Mouse (Mus musculus) heart, embryonic 10.5 days (tissue): Measurements from ENCODE around the gene Rrp8. TPM values are rescaled to one million over a fixed set of nuclear protein-coding genes. Genes with fewer than 3 reads are reported as not detected.
"Not testable (repeated sequence)": the region's sequence is repeated elsewhere in the genome, so short reads cannot be mapped to it uniquely, and the experiment has no call there.

Experiments used
- DNase-seq: peaks from one replicate; pipeline ENCODE4 v3.0.0-alpha.2; 2017; ENCODE audit warnings: low spot score
- H3K27ac ChIP-seq: fragments of 300-500 bp; sonication (generic); 2 replicates; pipeline ENCODE4 v1.5.1; 2016; ENCODE audit warnings: mild to moderate bottlenecking
- H3K27me3 ChIP-seq: fragments of 300-500 bp; sonication (generic); 2 replicates; pipeline ENCODE4 v1.6.1; 2016; ENCODE audit warnings: mild to moderate bottlenecking; ENCODE audit not compliant: poor library complexity, insufficient read depth, severe bottlenecking
- H3K36me3 ChIP-seq: fragments of 300-500 bp; sonication (generic); 2 replicates; pipeline ENCODE4 v1.6.1; 2016; ENCODE audit warnings: mild to moderate bottlenecking, moderate library complexity
- H3K4me1 ChIP-seq: fragments of 300-500 bp; sonication (generic); 2 replicates; pipeline ENCODE4 v1.6.1; 2016; ENCODE audit warnings: mild to moderate bottlenecking
- H3K4me3 ChIP-seq: fragments of 300-500 bp; sonication (generic); 2 replicates; pipeline ENCODE4 v1.5.1; 2016; ENCODE audit warnings: mild to moderate bottlenecking, moderate library complexity
- H3K9me3 ChIP-seq: fragments of 300-500 bp; sonication (generic); 2 replicates; pipeline ENCODE4 v1.6.1; 2016; ENCODE audit warnings: mild to moderate bottlenecking, moderate library complexity
- WGBS: fragments of 180-500 bp; shearing (Covaris S2); methylation state at CpG from one replicate; pipeline ENCODE4 v1.1.7; 2016; 5-methylcytosine and 5-hydroxymethylcytosine counted together
- polyA plus RNA-seq: library from polyadenylated mRNA; unstranded; fragments of >200 nt; fragmentation: Nextera tagmentation; extraction: Ambion mirVana; gene quantifications from 2 replicates; pipeline ENCODE4 v1.2.1, GENCODE M21; 2016

Gene Rrp8
- polyA plus RNA-seq, 1 experiment from 2014 or later, result 40.6 TPM

GRCm38 (mm10) chr7:105741978-105742377, 4.8 kb upstream of the Rrp8 start:
- Histone ChIP-seq H3K9me3 (no peaks in the 10 kb centered on the region), H3K4me3 (no peak overlapping the region), H3K36me3 (peaks cover 46% of the 10 kb centered on the region), H3K4me1 (peaks cover 33% of the 10 kb centered on the region), H3K27ac (no peak overlapping the region), H3K27me3 (no peaks in the 10 kb centered on the region)
- DNase-seq, result peak; percentile 52
- 89% methylated on average over 9 of the region's 9 CpGs for WGBS

GRCm38 (mm10) chr7:105740851-105741250, 3.7 kb upstream of the Rrp8 start:
- H3K27ac ChIP-seq, result no peak overlapping the region
- H3K27me3 ChIP-seq, result no peaks in the 10 kb centered on the region
- peaks cover 39% of the 10 kb centered on the region for H3K36me3 ChIP-seq
- peaks cover 33% of the 10 kb centered on the region for H3K4me1 ChIP-seq
- no peak overlapping the region for H3K4me3 ChIP-seq
- peak; percentile 59 for DNase-seq
- H3K9me3 ChIP-seq, result no peaks in the 10 kb centered on the region
- 87% methylated on average over 6 of the region's 6 CpGs for WGBS

- peaks cover 39% of the 10 kb centered on the region for H3K36me3 ChIP-seq
- no peak for DNase-seq
- peak overlapping the region; percentile 98 for H3K27ac ChIP-seq
- peaks cover 33% of the 10 kb centered on the region for H3K4me1 ChIP-seq
- H3K27me3 ChIP-seq, result no peaks in the 10 kb centered on the region
- 91% methylated on average over 13 of the region's 13 CpGs for WGBS
- no peaks in the 10 kb centered on the region for H3K9me3 ChIP-seq
- H3K4me3 ChIP-seq, result no peak overlapping the region
Measured at GRCm38 (mm10) chr7:105740089-105740795, 3.1 kb upstream of the Rrp8 start.

DNA sequence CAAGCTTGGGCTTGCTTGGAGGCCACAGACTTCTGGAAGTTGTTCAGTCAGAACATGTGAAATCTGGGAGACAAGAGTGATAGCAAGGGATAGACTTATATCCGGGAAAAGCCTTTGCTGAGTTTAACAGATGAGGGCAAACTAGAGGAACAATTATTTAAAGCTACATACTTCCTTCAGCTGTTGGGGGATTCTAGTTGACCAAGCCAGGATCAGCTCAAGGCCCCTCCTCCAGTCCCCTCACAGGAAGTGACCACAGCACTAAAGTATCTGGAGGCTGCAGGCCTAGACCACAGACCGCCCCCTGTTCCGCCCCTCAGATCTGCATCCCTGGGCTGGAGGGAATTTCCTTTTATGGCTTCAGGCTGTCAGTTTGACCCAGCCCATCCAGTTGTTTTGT, 1.8 kb upstream of the Rrp8 start:
- 9% methylated on average over 3 of the region's 3 CpGs for WGBS
- DNase-seq, result peak; percentile 95
- H3K9me3 ChIP-seq, result no peaks in the 10 kb centered on the region
- no peaks in the 10 kb centered on the region for H3K27me3 ChIP-seq
- H3K4me1 ChIP-seq, result peaks cover 28% of the 10 kb centered on the region
- peaks cover 49% of the 10 kb centered on the region for H3K36me3 ChIP-seq
- H3K4me3 ChIP-seq, result peak overlapping the region; percentile 92
- peak overlapping the region; percentile 98 for H3K27ac ChIP-seq

DNA sequence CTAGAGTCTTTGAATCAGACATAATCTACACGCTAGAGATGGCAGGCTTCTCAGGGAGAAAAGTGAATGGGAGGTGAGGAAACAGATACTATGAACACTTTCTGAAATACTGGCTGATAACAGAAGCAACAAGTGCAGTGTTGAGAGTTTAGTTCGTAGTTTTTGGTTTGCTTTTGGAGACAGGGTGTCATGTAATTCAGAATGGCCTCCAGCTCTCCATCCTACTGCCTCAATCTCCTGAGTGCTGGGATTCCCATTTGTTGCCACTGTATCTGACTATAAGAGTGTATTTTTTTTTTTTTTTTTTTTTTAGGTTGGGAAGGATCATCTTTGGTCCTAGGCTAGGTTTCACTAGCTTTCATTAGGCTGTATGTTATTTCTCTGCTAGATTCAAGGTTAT, 1.1 kb upstream of the Rrp8 start:
- no peaks in the 10 kb centered on the region for H3K9me3 ChIP-seq
- peaks cover 54% of the 10 kb centered on the region for H3K36me3 ChIP-seq
- H3K27ac ChIP-seq, result peak overlapping the region; percentile 98
- DNase-seq, result peak; percentile 30
- peak overlapping the region; percentile 92 for H3K4me3 ChIP-seq
- H3K4me1 ChIP-seq, result peaks cover 27% of the 10 kb centered on the region
- 50% methylated on average over 2 of the region's 2 CpGs for WGBS
- H3K27me3 ChIP-seq, result no peaks in the 10 kb centered on the region

GRCm38 (mm10) chr7:105737648-105738047, 463 bp upstream of the Rrp8 start:
- Histone ChIP-seq H3K27ac (peak overlapping the region; percentile 98), H3K9me3 (no peaks in the 10 kb centered on the region), H3K36me3 (peaks cover 54% of the 10 kb centered on the region), H3K4me1 (peaks cover 23% of the 10 kb centered on the region), H3K27me3 (no peaks in the 10 kb centered on the region), H3K4me3 (peak overlapping the region; percentile 92)
- DNase-seq, result peak; percentile 66
- 22% methylated on average over 3 of the region's 3 CpGs for WGBS

DNA sequence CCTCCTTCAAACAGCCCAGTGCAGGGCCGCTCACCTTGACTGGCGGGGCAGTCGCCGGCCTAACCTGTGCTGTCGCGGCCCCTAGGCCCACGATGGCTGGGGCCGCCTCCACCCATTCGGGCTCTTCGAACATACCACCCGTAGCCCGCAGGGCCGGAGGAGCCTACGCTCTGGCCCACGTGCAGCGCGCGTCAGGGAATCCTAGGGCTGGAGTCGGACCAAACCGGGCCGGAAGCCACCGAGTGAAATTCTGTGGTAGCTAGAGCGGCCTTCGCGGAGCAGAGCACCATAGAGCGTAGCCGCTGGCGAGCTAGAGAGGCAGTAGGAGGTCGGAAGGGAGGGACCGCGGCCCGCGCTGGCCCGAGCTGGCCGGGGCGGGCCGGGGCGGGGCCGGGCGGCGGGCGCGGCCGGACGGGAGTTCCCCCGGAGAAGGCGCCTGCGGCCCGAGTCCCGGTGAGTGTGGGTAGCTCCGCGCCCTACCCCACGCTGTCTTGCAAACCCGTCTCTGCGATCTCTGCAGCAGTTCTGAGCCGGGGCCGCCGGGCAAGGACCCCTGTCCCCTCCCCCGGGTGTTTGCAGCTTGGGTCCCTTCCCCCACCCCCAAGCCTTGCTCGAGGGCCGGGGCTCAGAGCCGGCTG, 802 bp downstream of the Rrp8 start, which contains the start of gene Ilk:
TSS of gene Ilk (plus strand) at position 329 of the 638 bp plus-strand sequence.
- WGBS, result under 1% methylated on average over 61 of the region's 62 CpGs
- H3K27ac ChIP-seq, result peak within 1 kb of the TSS; percentile 98
- DNase-seq, result peak; percentile 96
- peaks cover 23% of the 10 kb centered on the region for H3K4me1 ChIP-seq
- no peaks in the 10 kb centered on the region for H3K9me3 ChIP-seq
- peak within 1 kb of the TSS; percentile 92 for H3K4me3 ChIP-seq
- H3K36me3 ChIP-seq, result peaks cover 54% of the 10 kb centered on the region
- no peaks in the 10 kb centered on the region for H3K27me3 ChIP-seq

DNA sequence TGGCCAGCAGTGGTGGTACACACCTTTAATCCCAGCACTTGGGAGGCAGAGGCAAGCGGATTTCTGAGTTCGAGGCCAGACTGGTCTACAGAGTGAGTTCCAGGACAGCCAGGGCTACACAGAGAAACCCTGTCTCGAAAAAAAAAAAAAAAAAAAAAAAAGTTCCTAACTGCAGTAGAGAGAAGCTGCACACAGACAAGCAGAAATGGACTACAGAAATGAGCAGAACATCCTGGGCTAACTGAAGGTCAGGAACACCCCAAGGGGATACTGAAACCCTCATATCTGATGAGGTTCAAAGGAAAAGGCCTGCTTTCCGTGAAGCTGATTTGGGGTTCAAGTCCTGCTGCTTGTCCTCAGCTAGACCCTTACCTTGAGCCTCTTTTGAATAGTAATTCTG, 1.7 kb downstream of the Rrp8 start:
- H3K27me3 ChIP-seq, result not testable (repeated sequence)

GRCm38 (mm10) chr7:105734826-105735225, 2.4 kb downstream of the Rrp8 start:
- 87% methylated on average over 8 of the region's 8 CpGs for WGBS
- Histone ChIP-seq H3K9me3 (no peaks in the 10 kb centered on the region), H3K36me3 (peaks cover 53% of the 10 kb centered on the region), H3K4me3 (peak overlapping the region; percentile 92; the same call in 1 of the 2 replicates), H3K27me3 (no peaks in the 10 kb centered on the region), H3K27ac (no peak overlapping the region), H3K4me1 (peaks cover 20% of the 10 kb centered on the region)
- DNase-seq, result no peak

More for the DNA sequence above, 1.7 kb downstream of the Rrp8 start:
- Histone ChIP-seq H3K4me3 (peak overlapping the region; percentile 92), H3K27ac (peak overlapping the region; percentile 98), H3K36me3 (peaks cover 54% of the 10 kb centered on the region), H3K4me1 (peaks cover 23% of the 10 kb centered on the region)
- 40% methylated on average over 4 of the region's 4 CpGs for WGBS
- not testable (repeated sequence) for H3K9me3 ChIP-seq, DNase-seq

DNA sequence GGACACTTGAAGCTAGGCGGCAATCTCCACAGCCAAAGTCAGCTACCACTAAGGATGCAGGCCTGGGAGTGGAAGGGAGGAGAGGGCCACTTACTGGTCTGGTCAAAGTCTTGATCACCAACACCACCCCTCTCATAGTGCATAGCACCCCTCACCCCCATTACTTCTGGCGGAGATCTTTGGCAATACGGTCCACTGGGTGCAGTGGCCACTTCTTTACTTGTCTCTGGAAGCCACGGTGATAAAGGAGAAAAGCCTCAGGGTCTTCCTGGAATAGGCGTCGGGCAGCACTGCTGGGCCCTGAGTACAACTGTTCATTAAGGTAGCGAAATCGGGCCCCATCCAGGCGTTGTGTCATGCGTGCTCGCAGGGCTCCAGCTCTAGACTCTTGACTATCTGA, 3.3 kb downstream of the Rrp8 start:
- Histone ChIP-seq H3K27ac (no peak overlapping the region), H3K36me3 (peaks cover 58% of the 10 kb centered on the region), H3K9me3 (no peaks in the 10 kb centered on the region), H3K27me3 (no peaks in the 10 kb centered on the region), H3K4me3 (no peak overlapping the region), H3K4me1 (peaks cover 10% of the 10 kb centered on the region)
- WGBS, result 95% methylated on average over 11 of the region's 11 CpGs
- DNase-seq, result no peak

DNA sequence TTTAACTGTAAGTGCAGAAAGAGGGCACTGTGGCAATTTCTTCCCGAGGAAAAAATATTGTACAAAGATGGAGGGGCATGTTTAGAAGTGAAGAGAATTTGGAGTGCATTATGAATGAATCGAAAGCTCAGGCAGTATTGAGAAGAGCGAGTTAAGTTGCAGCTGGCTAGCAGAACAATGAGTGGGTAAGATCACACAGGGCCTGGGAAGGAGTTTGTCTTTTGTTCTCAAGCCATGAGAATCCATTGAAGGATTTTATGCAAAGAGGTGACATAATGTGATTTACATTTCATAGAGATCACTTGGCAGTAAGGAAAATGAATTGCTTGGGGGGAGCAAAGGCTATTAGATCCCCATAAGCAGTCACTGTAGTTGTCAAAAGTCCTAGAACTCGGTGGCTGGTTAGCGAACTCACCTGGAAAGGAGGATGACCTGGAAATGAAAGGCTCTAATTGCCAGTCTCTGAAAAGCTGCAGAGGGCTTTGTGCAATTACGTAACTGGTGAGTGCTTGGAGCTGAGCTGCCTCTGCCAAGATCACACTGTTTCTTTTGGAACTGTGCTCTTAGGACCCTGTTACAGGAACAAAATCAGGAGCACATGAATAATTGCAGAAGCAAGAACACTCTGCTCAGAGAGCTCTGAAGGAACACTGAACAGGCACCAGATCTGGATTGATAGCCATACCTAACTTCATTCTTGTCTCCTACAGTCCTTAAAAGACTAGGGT, 8.3 kb downstream of the Rrp8 start:
- no peak overlapping the region for H3K4me3 ChIP-seq
- 94% methylated on average over 6 of the region's 6 CpGs for WGBS
- H3K36me3 ChIP-seq, result peaks cover 47% of the 10 kb centered on the region
- H3K9me3 ChIP-seq, result no peaks in the 10 kb centered on the region
- H3K27me3 ChIP-seq, result no peaks in the 10 kb centered on the region
- DNase-seq, result no peak
- no peak overlapping the region for H3K27ac ChIP-seq
- no peaks in the 10 kb centered on the region for H3K4me1 ChIP-seq

DNA sequence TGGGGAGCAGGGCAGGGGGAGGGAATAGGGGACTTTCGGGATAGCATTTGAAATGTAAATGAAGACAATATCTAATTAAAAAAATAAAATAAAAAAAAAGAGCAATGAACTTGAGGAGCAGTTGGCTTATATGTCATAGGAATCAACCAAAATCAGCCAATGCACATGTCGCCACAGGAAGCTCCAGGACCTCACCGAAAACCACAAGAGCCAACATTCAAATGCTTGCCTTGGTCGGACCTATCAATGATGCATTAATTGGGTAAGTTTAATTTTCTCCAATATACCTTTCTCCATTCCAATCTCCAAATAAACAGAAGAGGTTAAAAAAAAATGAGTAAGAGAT, 10.2 kb downstream of the Rrp8 start:
- Histone ChIP-seq H3K36me3 (peaks cover 28% of the 10 kb centered on the region), H3K4me1 (no peaks in the 10 kb centered on the region), H3K27me3 (no peaks in the 10 kb centered on the region), H3K9me3 (no peaks in the 10 kb centered on the region), H3K27ac (no peak overlapping the region), H3K4me3 (no peak overlapping the region)
- DNase-seq, result no peak
- 92% methylated on average over 4 of the region's 4 CpGs for WGBS
